Mouse (Mus musculus) liver, adult 2 months (tissue): ENCODE measurements around the gene Ttc29. TPM values are rescaled to one million over a fixed set of nuclear protein-coding genes. Genes with fewer than 3 reads are reported as not detected.

Source experiments
- DNase-seq: peaks from one replicate; pipeline ENCODE4 v3.0.0-alpha.2; 2011; ENCODE audit warnings: low read depth, low spot score; ENCODE audit errors: extremely low read depth
- H3K27ac ChIP-seq: fragments of 200-500 bp; replicated peaks from 2 replicates; pipeline ENCODE4 v1.5.1; 2012; ENCODE audit warnings: low read depth, mild to moderate bottlenecking, control low read depth, inconsistent platforms, low read length; ENCODE audit not compliant: insufficient read depth
- H3K27me3 ChIP-seq: fragments of 200-500 bp; 2 replicates; pipeline ENCODE4 v1.6.1; 2012; ENCODE audit warnings: mild to moderate bottlenecking, moderate library complexity, low read length, inconsistent platforms; ENCODE audit not compliant: control insufficient read depth, insufficient read depth
- H3K36me3 ChIP-seq: fragments of 200-500 bp; 2 replicates; pipeline ENCODE4 v1.6.1; 2012; ENCODE audit warnings: low read length, inconsistent platforms; ENCODE audit not compliant: control insufficient read depth, insufficient read depth
- H3K4me1 ChIP-seq: fragments of 200-500 bp; 2 replicates; pipeline ENCODE4 v1.6.1; 2011; ENCODE audit warnings: low read length; ENCODE audit not compliant: control insufficient read depth, insufficient read depth
- H3K4me3 ChIP-seq: fragments of 200-500 bp; 2 replicates; pipeline ENCODE4 v1.5.1; 2011; ENCODE audit warnings: low read depth, mild to moderate bottlenecking, control low read depth, low read length, moderate library complexity; ENCODE audit not compliant: insufficient read depth
- H3K79me2 ChIP-seq: fragments of 200-500 bp; 2 replicates; pipeline ENCODE4 v1.6.1; 2012; ENCODE audit warnings: inconsistent platforms, mild to moderate bottlenecking, low read length, moderate library complexity; ENCODE audit not compliant: control insufficient read depth, insufficient read depth
- H3K9ac ChIP-seq: fragments of 200-500 bp; 2 replicates; pipeline ENCODE4 v1.6.1; 2012; ENCODE audit warnings: low read depth, mild to moderate bottlenecking, control low read depth, inconsistent platforms, low read length
- CTCF ChIP-seq: fragments of 200-500 bp; IDR thresholded peaks from 2 replicates; pipeline ENCODE4 v1.5.1; 2011; ENCODE audit warnings: low read depth, low read length, control low read depth
- POLR2A ChIP-seq: fragments of 200-500 bp; IDR thresholded peaks from 2 replicates; pipeline ENCODE4 v1.6.1; 2011; ENCODE audit warnings: low read length, control low read depth; ENCODE audit not compliant: insufficient read depth; ENCODE audit errors: extremely low read depth
- WGBS: fragments of 180-500 bp; shearing (Covaris S2); methylation state at CpG from one replicate; pipeline ENCODE4 v1.1.7; 2018; 5-methylcytosine and 5-hydroxymethylcytosine counted together
- polyA plus RNA-seq: library from polyadenylated mRNA; depleted of rRNA; stranded (reverse); fragments of >200 nt; gene quantifications from 2 replicates; pipeline ENCODE4 v1.2.3, GENCODE M21; 2012
- total RNA-seq: library from RNA; depleted of rRNA; stranded (reverse); fragments of >200 nt; gene quantifications from 2 replicates; pipeline ENCODE4 v1.2.3, GENCODE M21; 2014

Ttc29 gene
- total and polyA plus RNA-seq, 2 experiments = not detected

DNA sequence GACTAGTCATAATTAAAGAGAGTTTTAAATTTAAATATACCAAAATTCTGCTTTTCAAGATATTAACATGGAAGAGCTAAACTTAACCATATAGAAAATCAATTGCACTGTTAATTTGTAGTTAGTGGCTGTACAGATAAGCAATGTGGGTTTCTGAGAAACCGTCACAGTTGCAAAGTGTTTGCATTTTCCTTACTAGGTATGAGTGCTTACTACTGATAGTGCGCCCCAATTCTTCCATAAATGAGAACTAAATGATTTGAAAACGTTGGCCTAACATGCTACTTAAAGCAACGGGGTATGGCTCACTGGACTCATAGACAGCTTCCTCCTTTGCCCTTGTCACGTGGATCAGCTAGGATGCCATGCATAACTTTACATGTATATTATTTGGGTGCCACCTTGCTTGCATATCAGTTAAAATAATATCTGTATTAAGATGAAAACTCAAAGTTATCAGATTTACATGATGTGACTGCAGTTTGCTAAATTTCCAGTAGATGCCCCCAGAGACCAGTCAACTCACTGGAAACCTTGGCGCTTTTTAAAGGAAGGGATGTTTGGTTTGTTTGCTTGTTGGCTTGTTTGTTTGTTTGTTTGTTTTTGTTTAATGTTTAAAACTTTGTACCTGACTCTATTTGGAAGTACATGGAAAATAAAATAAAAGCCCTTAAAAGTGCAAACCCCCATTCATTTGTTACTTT is 25.0 kb downstream of the Ttc29 start:
- H3K9ac ChIP-seq = no peak overlapping the region
- H3K27me3 ChIP-seq = no peaks in the 10 kb centered on the region
- DNase-seq = no peak
- H3K27ac ChIP-seq = no peak overlapping the region
- TF ChIP-seq CTCF (no peak), POLR2A (no peak)
- WGBS = 52% methylated on average over 6 of the region's 6 CpGs
- no peaks in the 10 kb centered on the region for H3K79me2 ChIP-seq
- H3K36me3 ChIP-seq = no peaks in the 10 kb centered on the region
- no peak overlapping the region for H3K4me3 ChIP-seq
- no peaks in the 10 kb centered on the region for H3K4me1 ChIP-seq

DNA sequence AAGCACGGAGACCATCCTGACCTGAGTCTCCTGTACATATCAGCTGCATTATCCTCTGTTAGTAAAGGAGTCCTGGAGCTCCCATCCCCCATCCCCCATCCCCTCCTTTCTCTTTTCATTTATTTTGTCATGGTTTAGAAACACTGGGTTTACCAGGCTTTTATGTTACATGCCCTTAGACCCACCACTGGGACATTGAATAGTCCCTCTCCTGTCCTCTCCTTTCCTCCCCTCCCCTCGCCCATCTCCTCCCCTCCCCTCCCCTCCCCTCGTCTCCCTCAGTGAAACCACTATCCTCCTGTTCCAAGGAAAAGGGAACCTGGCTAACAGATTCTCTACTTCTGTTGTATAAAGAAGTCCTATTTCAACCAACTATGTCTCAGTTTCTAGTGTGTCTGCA is 38.0 kb downstream of the Ttc29 start:
- H3K79me2 ChIP-seq = no peaks in the 10 kb centered on the region
- no peak overlapping the region for H3K4me3 ChIP-seq
- H3K27ac ChIP-seq = no peak overlapping the region
- WGBS = 50% methylated on average over 3 of the region's 3 CpGs
- H3K36me3 ChIP-seq = no peaks in the 10 kb centered on the region
- no peak overlapping the region for H3K9ac ChIP-seq
- no peaks in the 10 kb centered on the region for H3K27me3 ChIP-seq
- H3K4me1 ChIP-seq = no peaks in the 10 kb centered on the region
- no peak for DNase-seq
- TF ChIP-seq CTCF = no peak
- TF ChIP-seq POLR2A = no peak

DNA sequence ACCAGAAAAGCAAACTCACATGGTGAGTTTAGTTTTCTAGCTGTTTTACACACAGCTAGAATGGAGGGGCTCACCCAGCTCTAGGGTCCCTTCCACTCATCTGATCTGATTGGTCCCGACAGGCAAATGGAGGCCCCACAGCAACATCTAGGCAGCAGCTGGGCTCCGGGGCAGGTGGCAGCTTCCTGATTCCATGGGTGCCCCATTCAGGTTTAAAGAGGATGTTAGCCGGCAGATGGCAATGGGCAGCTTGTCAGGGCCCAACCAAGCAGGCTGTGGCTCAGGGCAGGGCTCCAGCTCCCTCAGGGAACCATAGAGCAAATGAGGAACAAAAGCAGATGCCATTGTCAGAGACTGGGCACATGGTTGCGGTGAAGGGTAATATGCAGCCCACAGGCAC is 41.3 kb downstream of the Ttc29 start:
- no peaks in the 10 kb centered on the region for H3K4me1 ChIP-seq

DNA sequence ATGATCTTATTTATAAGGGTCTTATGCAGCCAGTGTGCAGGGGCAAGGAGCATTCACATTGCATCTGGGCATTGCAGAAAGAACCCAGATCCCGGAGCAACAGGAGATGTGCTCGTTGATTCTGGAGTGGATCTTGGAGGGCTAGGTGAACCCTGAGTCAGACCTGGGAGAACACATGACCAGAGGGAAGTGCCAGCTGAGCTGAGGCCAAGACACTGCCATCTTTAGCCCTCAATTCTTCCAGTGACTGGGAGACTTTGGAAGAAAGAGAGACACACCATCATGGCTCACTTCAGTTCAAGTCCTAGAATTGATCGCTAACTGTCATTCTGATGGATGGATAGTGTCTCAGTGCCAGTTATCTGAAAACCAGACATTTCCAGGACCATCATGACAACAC is 41.9 kb downstream of the Ttc29 start:
- no peak for TF ChIP-seq POLR2A
- TF ChIP-seq CTCF = no peak
- H3K27ac ChIP-seq = no peak overlapping the region
- WGBS = 92% methylated on average over 3 of the region's 3 CpGs
- no peak overlapping the region for H3K4me3 ChIP-seq
- H3K27me3 ChIP-seq = no peaks in the 10 kb centered on the region
- no peaks in the 10 kb centered on the region for H3K4me1 ChIP-seq
- H3K9ac ChIP-seq = no peak overlapping the region
- H3K36me3 ChIP-seq = no peaks in the 10 kb centered on the region
- DNase-seq = no peak
- H3K79me2 ChIP-seq = no peaks in the 10 kb centered on the region

More for the DNA sequence above, 41.3 kb downstream of the Ttc29 start:
- no peak for DNase-seq
- no peak overlapping the region for H3K4me3 ChIP-seq
- no peaks in the 10 kb centered on the region for H3K79me2 ChIP-seq
- no peak overlapping the region for H3K9ac ChIP-seq
- H3K27ac ChIP-seq = no peak overlapping the region
- no peaks in the 10 kb centered on the region for H3K36me3 ChIP-seq
- WGBS = 76% methylated on average over 4 of the region's 4 CpGs
- no peak for TF ChIP-seq CTCF
- TF ChIP-seq POLR2A = no peak
- no peaks in the 10 kb centered on the region for H3K27me3 ChIP-seq

DNA sequence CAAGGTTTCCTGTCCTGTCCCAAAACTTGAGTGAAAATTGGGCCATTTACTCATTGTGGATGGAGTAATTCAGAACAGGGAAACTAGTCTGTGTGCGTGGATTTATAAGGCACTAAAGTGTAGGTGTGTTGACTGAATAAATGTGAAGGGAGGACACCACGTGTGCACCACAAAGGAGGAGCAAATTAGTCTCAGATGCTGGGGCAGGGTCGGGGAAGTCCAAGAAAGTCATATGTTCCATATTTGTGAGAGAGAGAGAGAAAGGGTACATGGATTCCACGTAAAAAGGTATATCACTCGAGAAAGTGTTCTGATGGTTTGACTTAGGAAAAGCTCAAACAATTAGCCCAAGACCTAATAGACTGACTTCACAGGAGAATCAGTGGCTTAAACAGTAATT is 52.4 kb downstream of the Ttc29 start:
- WGBS = 87% methylated on average over 5 of the region's 5 CpGs
- Histone ChIP-seq H3K9ac (no peak overlapping the region), H3K36me3 (no peaks in the 10 kb centered on the region), H3K27me3 (no peaks in the 10 kb centered on the region), H3K4me1 (no peaks in the 10 kb centered on the region), H3K79me2 (no peaks in the 10 kb centered on the region), H3K27ac (no peak overlapping the region), H3K4me3 (no peak overlapping the region)
- TF ChIP-seq CTCF = no peak
- no peak for DNase-seq

DNA sequence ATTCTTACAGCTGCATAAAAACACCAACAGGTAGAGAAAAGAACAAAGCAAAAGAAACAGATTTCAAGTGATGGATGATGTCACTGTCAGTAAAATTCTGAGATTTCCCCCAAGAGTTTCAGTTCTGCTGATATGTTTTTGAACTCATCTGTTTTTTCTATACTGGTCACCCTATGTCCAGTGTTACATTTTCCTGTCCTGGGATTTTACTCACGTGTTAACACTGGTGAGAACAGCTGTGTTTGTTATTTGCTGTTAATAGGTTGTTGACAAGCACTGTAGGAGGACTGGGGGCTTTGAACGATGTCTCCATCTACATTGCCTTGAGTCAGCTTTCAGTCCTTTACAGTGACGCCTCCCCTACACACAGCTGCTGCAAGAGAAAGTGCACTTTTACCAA is 53.1 kb downstream of the Ttc29 start:
- Histone ChIP-seq H3K9ac (no peak overlapping the region), H3K4me3 (no peak overlapping the region), H3K4me1 (no peaks in the 10 kb centered on the region), H3K79me2 (no peaks in the 10 kb centered on the region), H3K27ac (no peak overlapping the region), H3K27me3 (no peaks in the 10 kb centered on the region), H3K36me3 (no peaks in the 10 kb centered on the region)
- no peak for DNase-seq
- TF ChIP-seq POLR2A (no peak), CTCF (no peak)
- 42% methylated on average over 3 of the region's 3 CpGs for WGBS
